Mouse (Mus musculus): ENCODE results near the gene Ift172. TPM values are rescaled to one million over a fixed set of nuclear protein-coding genes. Genes with fewer than 3 reads are reported as not detected.

The Ift172 gene
- total RNA-seq (2014; rRNA removed) (38.2 and 41.8 TPM in 2 replicates), polyA plus RNA-seq (2015; fragmentation: Nextera tagmentation; extraction: Ambion mirVana) (16.7 and 18.2 TPM in 2 replicates)

DNA sequence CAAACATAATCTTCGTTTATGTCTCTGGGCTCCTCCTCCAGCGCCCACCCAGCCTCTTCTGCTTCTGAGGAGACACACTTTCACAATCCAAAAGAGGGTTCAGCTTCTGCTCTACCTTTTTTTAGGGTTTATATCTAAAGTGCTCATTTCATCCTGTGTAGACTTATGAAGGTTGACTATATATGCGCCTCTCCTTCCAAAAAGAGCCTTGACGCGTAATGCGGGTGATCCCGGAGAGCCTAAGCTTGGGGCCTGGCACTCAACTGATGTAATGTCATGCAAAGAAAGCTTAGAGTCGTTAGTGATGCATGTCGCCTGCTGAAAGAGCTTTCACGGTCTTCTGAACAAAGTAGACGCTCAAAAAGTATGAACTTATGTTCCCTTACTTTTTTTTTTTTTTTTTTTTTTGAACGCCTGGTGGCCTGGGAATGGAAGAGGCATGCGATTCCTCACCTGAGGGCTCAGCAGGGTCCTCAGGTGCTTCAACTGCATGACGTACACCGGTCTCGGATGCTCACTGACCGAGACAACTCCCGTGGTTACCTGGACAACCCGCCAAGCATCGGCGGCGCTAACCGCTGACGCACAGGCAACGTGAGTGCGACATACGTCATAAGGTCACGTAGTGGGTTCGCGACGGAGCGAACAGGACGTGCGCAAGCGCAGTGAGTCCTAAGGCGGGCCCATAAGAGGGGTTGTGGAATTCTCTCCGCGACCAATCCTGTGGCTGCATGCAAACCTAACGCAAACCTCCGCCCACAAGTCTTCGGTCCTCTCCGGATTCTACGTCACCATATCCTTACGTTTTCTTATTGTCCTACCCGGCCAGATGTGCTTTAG, at the start of gene Ift172:
Ift172 (minus strand) TSS at position 596 of the 840 bp plus-strand sequence.
- H3K27me3 ChIP-seq (ENCODE audit: insufficient read depth, low read length), result no peaks in the 10 kb centered on the region
- DNase-seq (ENCODE audit: low spot score) (peak; percentile 100), ATAC-seq (peak; percentile 94)
- TF ChIP-seq CTCF (IDR thresholded peaks at IDR 0.05; ENCODE audit: low read depth), result no peak
- H3K4me1 ChIP-seq (ENCODE audit: insufficient read depth, low read length), result peaks cover 4% of the 10 kb centered on the region; the same call in 1 of the 2 replicates
- WGBS, result 3% methylated on average over 45 of the region's 45 CpGs
- H3K36me3 ChIP-seq (ENCODE audit: insufficient read depth, low read length), result peaks cover 28% of the 10 kb centered on the region
- peak within 1 kb of the TSS; percentile 46 for H3K4me3 ChIP-seq (ENCODE audit: low read length)
- peak within 1 kb of the TSS; percentile 89 for H3K4me2 ChIP-seq (ENCODE audit: low read depth, low read length)
- H3K27ac ChIP-seq, result peak within 1 kb of the TSS; percentile 68
- H3K9ac ChIP-seq (replicated peaks; ENCODE audit: low read length), result peak within 1 kb of the TSS; percentile 51
- H3K9me3 ChIP-seq (ENCODE audit: low read length), result no peaks in the 10 kb centered on the region

- ATAC-seq, result no peak
- H3K36me3 ChIP-seq (ENCODE audit: insufficient read depth, low read length), result no peaks in the 10 kb centered on the region
- H3K27me3 ChIP-seq (ENCODE audit: insufficient read depth, low read length), result no peaks in the 10 kb centered on the region
- H3K4me1 ChIP-seq (ENCODE audit: insufficient read depth, low read length), result no peaks in the 10 kb centered on the region
- H3K4me3 ChIP-seq (ENCODE audit: low read length), result no peak overlapping the region
- no peak overlapping the region for H3K9ac ChIP-seq (replicated peaks; ENCODE audit: low read length)
- no peaks in the 10 kb centered on the region for H3K9me3 ChIP-seq (ENCODE audit: low read length)
- H3K4me2 ChIP-seq (ENCODE audit: low read depth, low read length), result no peak overlapping the region
- no peak overlapping the region for H3K27ac ChIP-seq
- peak; percentile 77 for DNase-seq (ENCODE audit: low spot score)
- WGBS, result 31% methylated on average over 7 of the region's 7 CpGs
- peak; percentile 70 for TF ChIP-seq CTCF (IDR thresholded peaks at IDR 0.05; ENCODE audit: low read depth)
Measured at GRCm38 (mm10) chr5:31328255-31328654, 37.3 kb upstream of the Ift172 start.

- no peaks in the 10 kb centered on the region for H3K4me1 ChIP-seq (ENCODE audit: insufficient read depth, low read length)
- H3K4me3 ChIP-seq (ENCODE audit: low read length), result no peak overlapping the region
- no peak overlapping the region for H3K27ac ChIP-seq
- no peak overlapping the region for H3K9ac ChIP-seq (replicated peaks; ENCODE audit: low read length)
- peak; percentile 12; the same call in 1 of the 2 replicates for TF ChIP-seq CTCF (IDR thresholded peaks at IDR 0.05; ENCODE audit: low read depth)
- WGBS, result 16% methylated on average over 5 of the region's 5 CpGs
- no peaks in the 10 kb centered on the region for H3K9me3 ChIP-seq (ENCODE audit: low read length)
- no peak overlapping the region for H3K4me2 ChIP-seq (ENCODE audit: low read depth, low read length)
- no peak for DNase-seq (ENCODE audit: low spot score)
- no peaks in the 10 kb centered on the region for H3K27me3 ChIP-seq (ENCODE audit: insufficient read depth, low read length)
- no peak for ATAC-seq
- no peaks in the 10 kb centered on the region for H3K36me3 ChIP-seq (ENCODE audit: insufficient read depth, low read length)
Measured at GRCm38 (mm10) chr5:31326850-31327249, 35.9 kb upstream of the Ift172 start.

- H3K4me2 ChIP-seq (ENCODE audit: low read depth, low read length), result no peak overlapping the region
- no peak for DNase-seq (ENCODE audit: low spot score)
- ATAC-seq, result no peak
- no peaks in the 10 kb centered on the region for H3K9me3 ChIP-seq (ENCODE audit: low read length)
- TF ChIP-seq CTCF (IDR thresholded peaks at IDR 0.05; ENCODE audit: low read depth), result no peak
- no peaks in the 10 kb centered on the region for H3K4me1 ChIP-seq (ENCODE audit: insufficient read depth, low read length)
- 64% methylated on average over 3 of the region's 3 CpGs for WGBS
- H3K27me3 ChIP-seq (ENCODE audit: insufficient read depth, low read length), result no peaks in the 10 kb centered on the region
- no peak overlapping the region for H3K9ac ChIP-seq (replicated peaks; ENCODE audit: low read length)
- no peak overlapping the region for H3K27ac ChIP-seq
- no peaks in the 10 kb centered on the region for H3K36me3 ChIP-seq (ENCODE audit: insufficient read depth, low read length)
- no peak overlapping the region for H3K4me3 ChIP-seq (ENCODE audit: low read length)
Measured at GRCm38 (mm10) chr5:31324085-31324484, 33.2 kb upstream of the Ift172 start.

GRCm38 (mm10) chr5:31322776-31323175, 31.9 kb upstream of the Ift172 start:
- ATAC-seq, result no peak

DNA sequence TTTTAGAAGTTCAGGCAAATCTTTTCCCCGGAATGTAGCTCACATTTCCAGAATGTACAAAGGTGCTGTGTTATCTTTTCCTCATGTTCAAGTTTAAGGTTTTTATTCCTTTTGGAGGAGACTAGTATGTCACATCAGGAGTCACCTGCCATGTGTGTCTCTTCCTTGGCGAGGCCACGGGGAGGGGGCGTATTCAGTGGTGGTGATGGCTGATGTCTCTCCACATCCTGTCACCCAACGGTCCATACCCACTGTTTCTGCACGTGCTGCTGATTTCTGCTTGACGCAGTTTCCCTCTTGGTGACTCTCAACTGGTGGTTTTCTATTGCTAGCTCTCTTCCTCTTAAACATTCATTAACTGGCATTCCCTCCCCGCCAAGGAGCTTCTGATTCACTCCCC, 21.9 kb upstream of the Ift172 start:
- ATAC-seq, result no peak
- Histone ChIP-seq H3K27me3 (ENCODE audit: insufficient read depth, low read length) (no peaks in the 10 kb centered on the region), H3K4me3 (ENCODE audit: low read length) (no peak overlapping the region), H3K9me3 (ENCODE audit: low read length) (no peaks in the 10 kb centered on the region), H3K4me2 (ENCODE audit: low read depth, low read length) (no peak overlapping the region), H3K27ac (no peak overlapping the region), H3K9ac (replicated peaks; ENCODE audit: low read length) (no peak overlapping the region), H3K4me1 (ENCODE audit: insufficient read depth, low read length) (no peaks in the 10 kb centered on the region), H3K36me3 (ENCODE audit: insufficient read depth, low read length) (no peaks in the 10 kb centered on the region)
- DNase-seq (ENCODE audit: low spot score), result no peak
- no peak for TF ChIP-seq CTCF (IDR thresholded peaks at IDR 0.05; ENCODE audit: low read depth)
- WGBS, result 89% methylated on average over 8 of the region's 8 CpGs

More at GRCm38 (mm10) chr5:31322776-31323175, 31.9 kb upstream of the Ift172 start:
- no peak for DNase-seq (ENCODE audit: low spot score)
- no peak overlapping the region for H3K4me2 ChIP-seq (ENCODE audit: low read depth, low read length)
- no peaks in the 10 kb centered on the region for H3K27me3 ChIP-seq (ENCODE audit: insufficient read depth, low read length)
- no peak overlapping the region for H3K4me3 ChIP-seq (ENCODE audit: low read length)
- no peak overlapping the region for H3K27ac ChIP-seq
- TF ChIP-seq CTCF (IDR thresholded peaks at IDR 0.05; ENCODE audit: low read depth), result no peak
- H3K9ac ChIP-seq (replicated peaks; ENCODE audit: low read length), result no peak overlapping the region
- no peaks in the 10 kb centered on the region for H3K36me3 ChIP-seq (ENCODE audit: insufficient read depth, low read length)
- H3K4me1 ChIP-seq (ENCODE audit: insufficient read depth, low read length), result no peaks in the 10 kb centered on the region
- 83% methylated on average over 3 of the region's 3 CpGs for WGBS
- no peaks in the 10 kb centered on the region for H3K9me3 ChIP-seq (ENCODE audit: low read length)

GRCm38 (mm10) chr5:31303093-31303492, 12.2 kb upstream of the Ift172 start:
- H3K27ac ChIP-seq, result no peak overlapping the region
- 87% methylated on average over 6 of the region's 6 CpGs for WGBS
- ATAC-seq, result no peak
- H3K9me3 ChIP-seq (ENCODE audit: low read length), result no peaks in the 10 kb centered on the region
- TF ChIP-seq CTCF (IDR thresholded peaks at IDR 0.05; ENCODE audit: low read depth), result no peak
- H3K4me3 ChIP-seq (ENCODE audit: low read length), result no peak overlapping the region
- H3K36me3 ChIP-seq (ENCODE audit: insufficient read depth, low read length), result no peaks in the 10 kb centered on the region
- H3K4me1 ChIP-seq (ENCODE audit: insufficient read depth, low read length), result no peaks in the 10 kb centered on the region
- no peak overlapping the region for H3K9ac ChIP-seq (replicated peaks; ENCODE audit: low read length)
- H3K27me3 ChIP-seq (ENCODE audit: insufficient read depth, low read length), result no peaks in the 10 kb centered on the region
- no peak overlapping the region for H3K4me2 ChIP-seq (ENCODE audit: low read depth, low read length)
- DNase-seq (ENCODE audit: low spot score), result no peak

Data from hindbrain, postnatal 0 days (tissue).